Mouse (Mus musculus): ENCODE data around the gene Banp. TPM values are rescaled to one million over a fixed set of nuclear protein-coding genes. Genes with fewer than 3 reads are reported as not detected.

Banp gene
- polyA plus RNA-seq, 1 experiment from 2014 or later: 39.5 TPM

DNA sequence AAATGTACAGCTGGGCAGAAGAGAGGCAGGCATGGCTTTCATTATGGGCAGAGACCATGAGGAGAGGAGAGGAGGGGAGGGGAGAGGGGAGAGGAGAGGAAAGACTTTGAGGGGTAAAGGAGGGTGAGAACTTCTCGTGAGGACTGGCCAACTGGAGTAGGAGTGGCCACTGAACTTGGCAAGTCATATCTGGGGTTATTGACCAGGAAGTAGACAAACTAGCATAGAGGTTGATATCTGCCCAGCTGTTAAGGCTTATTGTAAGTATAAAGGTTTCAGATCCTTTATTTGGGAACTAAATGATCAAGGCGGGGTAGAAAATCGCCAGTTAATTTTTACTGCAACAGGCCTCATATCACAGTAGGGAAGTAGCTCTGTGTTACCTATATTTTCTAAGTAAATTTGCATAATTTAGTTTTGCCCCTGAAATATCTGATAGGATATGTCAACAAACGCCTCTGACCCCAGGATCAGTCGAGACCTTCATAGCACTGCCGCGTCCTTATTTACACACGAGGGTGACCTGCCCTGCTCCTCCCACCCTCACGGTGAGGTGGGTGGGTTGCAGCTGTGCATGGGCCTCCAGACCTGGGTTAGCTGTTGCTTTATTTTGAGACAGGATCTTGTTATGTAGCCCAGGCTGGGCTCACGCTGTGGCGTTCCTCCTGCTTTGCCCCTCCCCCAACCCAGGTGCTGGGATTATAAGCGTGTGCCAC, 113.1 kb downstream of the Banp start:
- ATAC-seq (ENCODE audit: low FRiP score, low TSS enrichment): no peak
- no peaks in the 10 kb centered on the region for H3K9me3 ChIP-seq (ENCODE audit: control insufficient read depth, low read length)
- no peak overlapping the region for H3K4me2 ChIP-seq (replicated peaks; ENCODE audit: low read depth, low read length)
- H3K4me1 ChIP-seq (ENCODE audit: control insufficient read depth, insufficient read depth, low read length): no peaks in the 10 kb centered on the region; the same call in none of the 2 replicates
- H3K27me3 ChIP-seq (ENCODE audit: control insufficient read depth, insufficient read depth, low read length): no peaks in the 10 kb centered on the region
- no peaks in the 10 kb centered on the region for H3K36me3 ChIP-seq (ENCODE audit: control insufficient read depth, insufficient read depth, low read length)
- H3K9ac ChIP-seq (ENCODE audit: low read depth, low read length): no peak overlapping the region
- no peak overlapping the region for H3K27ac ChIP-seq (ENCODE audit: low read depth, low read length)
- WGBS: 72% methylated on average over 12 of the region's 12 CpGs
- no peak overlapping the region for H3K4me3 ChIP-seq (ENCODE audit: low read length)

DNA sequence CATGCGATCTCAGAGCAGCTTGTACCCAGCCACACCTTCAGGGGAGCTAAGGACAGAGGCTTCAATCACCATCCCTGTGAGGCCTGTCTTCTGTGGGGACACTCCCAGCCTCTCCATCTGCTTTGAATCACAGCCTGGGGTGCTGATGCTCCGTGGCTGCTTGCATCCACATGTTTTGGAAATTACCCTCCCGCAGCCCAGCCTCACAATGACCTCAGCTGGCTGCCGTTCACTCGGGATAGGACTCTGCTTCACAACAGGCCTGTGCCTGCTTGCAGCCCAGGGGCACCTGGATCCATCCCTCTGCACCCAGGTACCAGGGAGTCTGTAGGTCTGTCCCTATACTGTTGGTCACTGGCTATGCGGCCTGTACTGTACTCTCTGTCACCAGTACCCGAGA, 114.8 kb downstream of the Banp start:
- 75% methylated on average over 7 of the region's 7 CpGs for WGBS

DNA sequence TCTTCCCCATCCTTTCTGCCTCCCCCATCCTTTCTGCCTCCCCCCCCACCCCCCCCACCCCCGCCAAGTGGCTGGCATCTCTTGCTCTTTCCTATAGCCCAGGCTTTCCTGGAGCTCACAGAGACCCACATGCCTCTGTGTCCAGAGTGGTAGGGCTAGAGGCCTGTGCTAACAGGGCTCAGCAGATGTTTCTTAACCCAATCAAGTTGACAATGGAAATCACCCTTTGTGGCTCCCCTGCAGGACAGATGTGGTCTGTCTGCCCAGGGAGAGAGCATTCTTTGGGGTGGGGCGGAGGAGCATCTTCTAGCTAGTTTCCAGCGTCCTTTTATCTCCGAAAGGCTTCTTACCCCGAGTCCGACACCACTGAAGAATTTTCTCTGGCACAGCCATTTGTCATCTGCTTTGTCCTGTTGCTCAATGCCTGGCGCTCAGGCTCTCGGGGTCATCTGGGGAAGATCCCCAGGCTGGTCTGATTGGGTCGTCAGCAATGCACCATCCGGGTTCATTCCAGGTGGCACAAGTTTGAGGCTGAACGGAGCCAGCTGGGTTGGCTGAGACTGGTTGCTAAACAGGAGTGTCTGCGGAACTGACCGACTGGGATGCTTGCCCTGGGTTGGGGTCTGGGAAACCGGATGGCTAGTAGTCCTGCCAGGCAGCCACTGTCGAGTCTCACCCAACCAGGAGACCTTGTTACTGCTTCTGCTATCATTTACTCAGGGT, 118.4 kb downstream of the Banp start:
- ATAC-seq (ENCODE audit: low FRiP score, low TSS enrichment): no peak
- 56% methylated on average over 15 of the region's 15 CpGs for WGBS
- Histone ChIP-seq H3K27me3 (ENCODE audit: control insufficient read depth, insufficient read depth, low read length) (no peaks in the 10 kb centered on the region), H3K4me1 (ENCODE audit: control insufficient read depth, insufficient read depth, low read length) (no peaks in the 10 kb centered on the region; the same call in 1 of the 2 replicates), H3K27ac (ENCODE audit: low read depth, low read length) (no peak overlapping the region), H3K9me3 (ENCODE audit: control insufficient read depth, low read length) (no peaks in the 10 kb centered on the region), H3K4me3 (ENCODE audit: low read length) (no peak overlapping the region), H3K4me2 (replicated peaks; ENCODE audit: low read depth, low read length) (no peak overlapping the region), H3K9ac (ENCODE audit: low read depth, low read length) (no peak overlapping the region), H3K36me3 (ENCODE audit: control insufficient read depth, insufficient read depth, low read length) (no peaks in the 10 kb centered on the region)

More for the DNA sequence above, 114.8 kb downstream of the Banp start:
- H3K4me2 ChIP-seq (replicated peaks; ENCODE audit: low read depth, low read length): no peak overlapping the region
- H3K4me1 ChIP-seq (ENCODE audit: control insufficient read depth, insufficient read depth, low read length): no peaks in the 10 kb centered on the region; the same call in 1 of the 2 replicates
- H3K9ac ChIP-seq (ENCODE audit: low read depth, low read length): no peak overlapping the region
- no peak overlapping the region for H3K27ac ChIP-seq (ENCODE audit: low read depth, low read length)
- H3K27me3 ChIP-seq (ENCODE audit: control insufficient read depth, insufficient read depth, low read length): no peaks in the 10 kb centered on the region
- no peak overlapping the region for H3K4me3 ChIP-seq (ENCODE audit: low read length)
- no peak for ATAC-seq (ENCODE audit: low FRiP score, low TSS enrichment)
- no peaks in the 10 kb centered on the region for H3K36me3 ChIP-seq (ENCODE audit: control insufficient read depth, insufficient read depth, low read length)
- H3K9me3 ChIP-seq (ENCODE audit: control insufficient read depth, low read length): no peaks in the 10 kb centered on the region

DNA sequence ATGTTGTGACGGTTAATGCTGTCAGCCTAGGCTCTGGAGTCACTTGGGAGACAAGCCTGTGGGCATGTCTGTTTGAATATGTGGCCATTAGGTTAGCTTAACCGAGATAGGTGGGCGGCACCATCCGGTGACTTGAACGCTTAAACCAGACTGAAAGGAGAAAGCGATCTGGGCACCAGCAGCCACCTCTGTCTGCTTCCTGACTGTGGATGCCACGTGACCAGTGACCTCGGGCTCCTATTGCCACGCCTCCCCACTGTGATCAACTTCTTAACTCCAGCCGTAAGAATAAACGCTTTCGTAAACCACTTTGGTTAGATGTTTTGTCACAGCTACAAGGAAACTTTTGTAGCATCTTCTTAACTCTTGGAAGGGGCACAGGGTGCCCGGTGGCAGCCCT, 119.1 kb downstream of the Banp start:
- Histone ChIP-seq H3K9me3 (ENCODE audit: control insufficient read depth, low read length) (no peaks in the 10 kb centered on the region), H3K27me3 (ENCODE audit: control insufficient read depth, insufficient read depth, low read length) (no peaks in the 10 kb centered on the region), H3K4me1 (ENCODE audit: control insufficient read depth, insufficient read depth, low read length) (no peaks in the 10 kb centered on the region; the same call in 1 of the 2 replicates), H3K27ac (ENCODE audit: low read depth, low read length) (no peak overlapping the region), H3K4me2 (replicated peaks; ENCODE audit: low read depth, low read length) (no peak overlapping the region), H3K36me3 (ENCODE audit: control insufficient read depth, insufficient read depth, low read length) (no peaks in the 10 kb centered on the region), H3K4me3 (ENCODE audit: low read length) (no peak overlapping the region), H3K9ac (ENCODE audit: low read depth, low read length) (no peak overlapping the region)
- 74% methylated on average over 13 of the region's 13 CpGs for WGBS
- no peak for ATAC-seq (ENCODE audit: low FRiP score, low TSS enrichment)

DNA sequence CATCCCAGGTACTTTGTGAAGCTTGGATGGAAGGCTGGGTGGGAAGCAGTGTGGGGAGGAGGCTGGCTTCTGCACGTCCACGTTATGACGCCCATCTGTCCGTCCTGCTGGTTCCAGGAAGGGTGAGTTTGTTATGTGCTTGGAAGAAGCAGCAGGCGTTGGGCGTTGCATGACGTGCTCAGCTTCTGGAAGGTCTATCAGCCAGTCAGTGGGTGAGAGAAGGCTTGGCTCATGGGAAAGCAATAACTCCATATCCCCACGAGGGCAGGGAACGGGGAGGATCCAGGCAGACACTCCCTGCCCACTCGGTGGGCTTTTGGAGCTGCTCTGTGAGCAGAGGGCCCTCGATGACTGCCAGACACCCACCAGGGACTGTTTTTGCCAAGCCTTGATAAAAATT, 119.7 kb downstream of the Banp start:
- no peak for ATAC-seq (ENCODE audit: low FRiP score, low TSS enrichment)
- whole genome bisulfite sequencing: 81% methylated on average over 11 of the region's 11 CpGs

DNA sequence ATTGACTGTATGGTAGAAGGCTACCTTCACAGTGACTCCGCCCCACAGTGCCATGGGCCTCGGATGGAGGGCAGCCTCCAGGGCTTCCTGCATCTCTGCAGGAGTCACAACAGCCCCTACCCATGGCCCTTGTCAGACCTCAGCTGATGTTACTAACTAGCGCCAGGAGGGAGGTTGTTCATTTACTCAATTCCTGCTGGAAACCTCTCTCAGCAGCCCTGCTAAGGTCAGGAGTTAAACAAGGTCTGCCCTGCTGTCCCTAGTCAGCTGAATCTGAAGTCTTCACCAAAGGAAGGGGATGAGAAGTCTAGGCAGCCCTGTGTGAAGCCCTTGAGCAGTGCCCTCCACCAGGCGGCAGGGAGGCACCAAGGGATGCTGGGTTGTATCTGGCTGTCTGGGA, 121.6 kb downstream of the Banp start:
- WGBS: 57% methylated on average over 4 of the region's 4 CpGs
- Histone ChIP-seq H3K9me3 (ENCODE audit: control insufficient read depth, low read length) (no peaks in the 10 kb centered on the region), H3K4me2 (replicated peaks; ENCODE audit: low read depth, low read length) (no peak overlapping the region), H3K27me3 (ENCODE audit: control insufficient read depth, insufficient read depth, low read length) (no peaks in the 10 kb centered on the region), H3K9ac (ENCODE audit: low read depth, low read length) (no peak overlapping the region), H3K36me3 (ENCODE audit: control insufficient read depth, insufficient read depth, low read length) (no peaks in the 10 kb centered on the region), H3K27ac (ENCODE audit: low read depth, low read length) (no peak overlapping the region), H3K4me1 (ENCODE audit: control insufficient read depth, insufficient read depth, low read length) (peaks cover 5% of the 10 kb centered on the region), H3K4me3 (ENCODE audit: low read length) (no peak overlapping the region)
- no peak for ATAC-seq (ENCODE audit: low FRiP score, low TSS enrichment)

More for the DNA sequence above, 119.7 kb downstream of the Banp start:
- Histone ChIP-seq H3K9ac (ENCODE audit: low read depth, low read length) (no peak overlapping the region), H3K4me3 (ENCODE audit: low read length) (no peak overlapping the region), H3K36me3 (ENCODE audit: control insufficient read depth, insufficient read depth, low read length) (no peaks in the 10 kb centered on the region), H3K4me1 (ENCODE audit: control insufficient read depth, insufficient read depth, low read length) (no peaks in the 10 kb centered on the region; the same call in 1 of the 2 replicates), H3K9me3 (ENCODE audit: control insufficient read depth, low read length) (no peaks in the 10 kb centered on the region), H3K4me2 (replicated peaks; ENCODE audit: low read depth, low read length) (no peak overlapping the region), H3K27ac (ENCODE audit: low read depth, low read length) (no peak overlapping the region), H3K27me3 (ENCODE audit: control insufficient read depth, insufficient read depth, low read length) (no peaks in the 10 kb centered on the region)

DNA sequence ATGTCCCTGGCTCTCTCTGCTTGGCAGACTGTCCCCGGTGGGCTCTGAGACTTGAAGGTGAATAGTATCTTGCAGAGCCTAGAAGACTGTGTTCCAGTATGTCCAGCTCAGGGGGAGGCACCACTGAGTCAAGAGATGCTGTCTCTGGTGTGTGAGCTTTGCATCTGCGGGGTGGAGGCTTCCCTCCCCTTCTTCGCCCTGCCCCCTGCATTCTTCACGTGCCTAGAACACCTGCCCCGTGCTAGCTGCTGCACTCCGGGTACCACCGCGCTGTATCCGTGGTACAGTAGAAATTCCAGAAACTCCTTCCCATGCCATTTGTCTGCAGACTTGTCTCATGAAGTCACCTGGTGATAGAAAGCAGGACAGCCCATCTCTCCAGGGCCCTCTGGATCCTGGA, 124.4 kb downstream of the Banp start:
- Histone ChIP-seq H3K4me2 (replicated peaks; ENCODE audit: low read depth, low read length) (no peak overlapping the region), H3K36me3 (ENCODE audit: control insufficient read depth, insufficient read depth, low read length) (no peaks in the 10 kb centered on the region), H3K27me3 (ENCODE audit: control insufficient read depth, insufficient read depth, low read length) (0 out of 2 replicates have a peak, but pooled peaks cover 6% of the 10 kb centered on the region), H3K27ac (ENCODE audit: low read depth, low read length) (no peak overlapping the region), H3K9me3 (ENCODE audit: control insufficient read depth, low read length) (no peaks in the 10 kb centered on the region), H3K4me1 (ENCODE audit: control insufficient read depth, insufficient read depth, low read length) (peaks cover 14% of the 10 kb centered on the region; the same call in 1 of the 2 replicates), H3K9ac (ENCODE audit: low read depth, low read length) (no peak overlapping the region), H3K4me3 (ENCODE audit: low read length) (no peak overlapping the region)
- ATAC-seq (ENCODE audit: low FRiP score, low TSS enrichment): no peak
- WGBS: 81% methylated on average over 9 of the region's 9 CpGs

DNA sequence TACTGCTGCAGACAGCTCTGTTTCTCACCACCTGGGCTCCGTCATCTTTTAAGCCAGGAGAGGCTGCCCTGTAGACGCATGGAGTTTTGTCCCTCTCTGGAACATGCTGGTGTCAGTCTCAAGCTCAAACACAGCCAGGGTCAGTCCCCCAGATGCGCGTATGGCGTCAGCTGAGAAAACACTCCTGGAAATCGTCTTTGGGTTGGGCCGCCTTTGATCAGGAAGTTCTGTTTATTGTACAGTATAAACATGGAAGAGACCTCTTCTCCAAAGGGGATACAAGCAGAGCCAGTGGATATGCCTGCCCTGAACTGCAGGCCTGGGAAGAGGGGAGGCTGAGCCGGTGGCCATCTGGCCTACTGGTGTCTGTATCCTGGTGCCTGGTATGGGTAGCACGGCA, 124.9 kb downstream of the Banp start:
- Histone ChIP-seq H3K4me1 (ENCODE audit: control insufficient read depth, insufficient read depth, low read length) (peaks cover 14% of the 10 kb centered on the region; the same call in 1 of the 2 replicates), H3K27me3 (ENCODE audit: control insufficient read depth, insufficient read depth, low read length) (0 out of 2 replicates have a peak, but pooled peaks cover 6% of the 10 kb centered on the region), H3K36me3 (ENCODE audit: control insufficient read depth, insufficient read depth, low read length) (no peaks in the 10 kb centered on the region), H3K27ac (ENCODE audit: low read depth, low read length) (no peak overlapping the region), H3K4me2 (replicated peaks; ENCODE audit: low read depth, low read length) (no peak overlapping the region), H3K9ac (ENCODE audit: low read depth, low read length) (no peak overlapping the region), H3K9me3 (ENCODE audit: control insufficient read depth, low read length) (no peaks in the 10 kb centered on the region), H3K4me3 (ENCODE audit: low read length) (no peak overlapping the region)
- WGBS: 54% methylated on average over 9 of the region's 9 CpGs
- no peak for ATAC-seq (ENCODE audit: low FRiP score, low TSS enrichment)

DNA sequence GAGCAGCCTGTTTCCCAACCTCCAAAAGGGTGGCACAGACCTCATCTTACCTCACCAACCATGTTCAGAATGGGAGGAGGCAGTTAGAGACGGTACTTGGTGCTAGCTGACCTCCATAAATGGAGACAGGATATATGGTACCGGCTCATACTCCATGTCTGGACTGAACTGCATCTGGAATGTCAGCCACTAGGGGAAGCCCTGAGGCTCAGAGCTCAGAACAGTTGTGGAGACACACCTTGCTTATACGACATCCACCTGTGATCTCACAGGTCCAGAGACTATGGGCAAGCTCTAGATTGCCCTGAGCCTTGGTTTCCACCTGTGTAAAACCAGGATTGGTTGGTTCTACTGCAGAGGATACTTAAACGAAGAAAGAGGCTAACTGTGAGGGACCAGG, 125.4 kb downstream of the Banp start:
- H3K4me2 ChIP-seq (replicated peaks; ENCODE audit: low read depth, low read length): no peak overlapping the region
- H3K9me3 ChIP-seq (ENCODE audit: control insufficient read depth, low read length): no peaks in the 10 kb centered on the region
- H3K36me3 ChIP-seq (ENCODE audit: control insufficient read depth, insufficient read depth, low read length): no peaks in the 10 kb centered on the region
- no peak for ATAC-seq (ENCODE audit: low FRiP score, low TSS enrichment)
- H3K4me3 ChIP-seq (ENCODE audit: low read length): no peak overlapping the region
- no peak overlapping the region for H3K9ac ChIP-seq (ENCODE audit: low read depth, low read length)
- WGBS: 74% methylated on average over 4 of the region's 4 CpGs
- no peak overlapping the region for H3K27ac ChIP-seq (ENCODE audit: low read depth, low read length)
- peaks cover 18% of the 10 kb centered on the region; the same call in 1 of the 2 replicates for H3K4me1 ChIP-seq (ENCODE audit: control insufficient read depth, insufficient read depth, low read length)
- 0 out of 2 replicates have a peak, but pooled peaks cover 6% of the 10 kb centered on the region for H3K27me3 ChIP-seq (ENCODE audit: control insufficient read depth, insufficient read depth, low read length)

Measured in kidney, embryonic 14.5 days (tissue).